Mouse (Mus musculus) embryonic facial prominence, embryonic 15.5 days (tissue): ENCODE data around the gene Csf3. TPM values are rescaled to one million over a fixed set of nuclear protein-coding genes. Genes with fewer than 3 reads are reported as not detected.
A peak's percentile ranks its signal among the peaks of the same experiment; 100 is the strongest.
"Not testable (repeated sequence)": the region's sequence is repeated elsewhere in the genome, so short reads cannot be mapped to it uniquely, and the experiment has no call there.

Experiments
- ATAC-seq: fragments of 200-750 bp; cut with Nextera tagmentation; 2 replicates; pipeline ENCODE4 v1.8.0; 2017; ENCODE audit warnings: low read depth, moderate TSS enrichment; ENCODE audit not compliant: insufficient number of reproducible peaks, low FRiP score, low TSS enrichment
- H3K27ac ChIP-seq: fragments of 300-500 bp; sonication (generic); replicated peaks from 2 replicates; pipeline ENCODE4 v1.5.1; 2015; ENCODE audit warnings: mild to moderate bottlenecking, inconsistent platforms
- H3K27me3 ChIP-seq: fragments of 300-500 bp; sonication (generic); 2 replicates; pipeline ENCODE4 v1.6.1; 2015; ENCODE audit warnings: inconsistent platforms
- H3K36me3 ChIP-seq: fragments of 300-500 bp; sonication (generic); 2 replicates; pipeline ENCODE4 v1.6.1; 2015; ENCODE audit warnings: mild to moderate bottlenecking, inconsistent platforms
- H3K4me1 ChIP-seq: fragments of 300-500 bp; sonication (generic); 2 replicates; pipeline ENCODE4 v1.6.1; 2015; ENCODE audit warnings: inconsistent platforms
- H3K4me2 ChIP-seq: fragments of 300-500 bp; sonication (generic); replicated peaks from 2 replicates; pipeline ENCODE4 v1.6.1; 2015; ENCODE audit warnings: mild to moderate bottlenecking, inconsistent platforms
- H3K4me3 ChIP-seq: fragments of 300-500 bp; sonication (generic); replicated peaks from 2 replicates; pipeline ENCODE4 v1.5.1; 2015; ENCODE audit warnings: mild to moderate bottlenecking, inconsistent platforms
- H3K9ac ChIP-seq: fragments of 300-500 bp; sonication (generic); 2 replicates; pipeline ENCODE4 v1.6.1; 2015; ENCODE audit warnings: inconsistent platforms
- H3K9me3 ChIP-seq: fragments of 300-500 bp; sonication (generic); replicated peaks from 2 replicates; pipeline ENCODE4 v1.6.1; 2016; ENCODE audit warnings: inconsistent platforms
- WGBS: fragments of 180-500 bp; shearing (Covaris S2); methylation state at CpG from one replicate; pipeline ENCODE4 v1.1.7; 2015; 5-methylcytosine and 5-hydroxymethylcytosine counted together
- polyA plus RNA-seq: library from polyadenylated mRNA; unstranded; fragments of >200 nt; fragmentation: Nextera tagmentation; extraction: Ambion mirVana; gene quantifications from 2 replicates; pipeline ENCODE4 v1.2.1, GENCODE M21; 2015

Gene Csf3
- polyA plus RNA-seq, 1 experiment from 2014 or later = 0.31 TPM

- 78% methylated on average over 3 of the region's 3 CpGs for WGBS
- no peak overlapping the region for H3K4me3 ChIP-seq
- no peaks in the 10 kb centered on the region for H3K9me3 ChIP-seq
- peaks cover 20% of the 10 kb centered on the region for H3K4me1 ChIP-seq
- H3K9ac ChIP-seq = no peak overlapping the region
- H3K36me3 ChIP-seq = no peaks in the 10 kb centered on the region
- H3K27me3 ChIP-seq = no peaks in the 10 kb centered on the region
- H3K4me2 ChIP-seq = no peak overlapping the region
- H3K27ac ChIP-seq = no peak overlapping the region
- no peak for ATAC-seq
These were observed 33.0 kb downstream of the Csf3 start for GRCm38 (mm10) chr11:98734020-98734419.

GRCm38 (mm10) chr11:98735111-98735510, 34.0 kb downstream of the Csf3 start:
- H3K27me3 ChIP-seq = no peaks in the 10 kb centered on the region
- no peak overlapping the region for H3K4me3 ChIP-seq
- no peak overlapping the region for H3K4me2 ChIP-seq
- H3K9ac ChIP-seq = no peak overlapping the region
- H3K27ac ChIP-seq = no peak overlapping the region
- ATAC-seq = no peak
- H3K4me1 ChIP-seq = peaks cover 18% of the 10 kb centered on the region
- H3K36me3 ChIP-seq = no peaks in the 10 kb centered on the region
- no peaks in the 10 kb centered on the region for H3K9me3 ChIP-seq
- WGBS = 88% methylated on average over 4 of the region's 4 CpGs

- H3K27ac ChIP-seq = no peak overlapping the region
- H3K9me3 ChIP-seq = no peaks in the 10 kb centered on the region
- WGBS = 76% methylated on average over 1 of the region's 1 CpGs
- no peak overlapping the region for H3K4me2 ChIP-seq
- H3K36me3 ChIP-seq = no peaks in the 10 kb centered on the region
- no peaks in the 10 kb centered on the region for H3K27me3 ChIP-seq
- no peak overlapping the region for H3K9ac ChIP-seq
- peaks cover 20% of the 10 kb centered on the region for H3K4me1 ChIP-seq
- H3K4me3 ChIP-seq = no peak overlapping the region
- no peak for ATAC-seq
These were observed 35.1 kb downstream of the Csf3 start for GRCm38 (mm10) chr11:98736176-98736575.

DNA sequence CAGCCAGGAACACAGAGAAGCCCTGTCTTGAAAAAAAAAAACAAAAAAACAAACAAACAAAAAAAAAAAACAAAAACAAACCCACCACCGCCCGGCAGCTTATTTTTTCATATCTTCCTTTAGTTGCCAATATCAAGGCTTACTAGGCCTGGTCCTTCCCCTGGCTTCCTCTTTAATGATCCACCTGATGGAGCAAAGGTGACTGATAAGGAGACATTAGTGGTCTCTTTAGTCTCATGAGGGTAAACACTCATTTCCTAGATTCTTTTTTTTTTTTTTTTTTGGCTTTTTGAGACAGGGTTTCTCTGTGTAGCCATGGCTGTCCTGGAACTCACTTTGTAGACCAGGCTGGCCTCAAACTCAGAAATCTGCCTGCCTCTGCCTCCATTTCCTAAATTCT, 36.2 kb downstream of the Csf3 start:
- not testable (repeated sequence) for H3K27ac ChIP-seq, H3K9ac ChIP-seq, H3K9me3 ChIP-seq, H3K36me3 ChIP-seq, ATAC-seq, H3K4me2 ChIP-seq, H3K4me3 ChIP-seq, H3K27me3 ChIP-seq
- H3K4me1 ChIP-seq = peaks cover 19% of the 10 kb centered on the region
- 91% methylated on average over 2 of the region's 2 CpGs for WGBS

DNA sequence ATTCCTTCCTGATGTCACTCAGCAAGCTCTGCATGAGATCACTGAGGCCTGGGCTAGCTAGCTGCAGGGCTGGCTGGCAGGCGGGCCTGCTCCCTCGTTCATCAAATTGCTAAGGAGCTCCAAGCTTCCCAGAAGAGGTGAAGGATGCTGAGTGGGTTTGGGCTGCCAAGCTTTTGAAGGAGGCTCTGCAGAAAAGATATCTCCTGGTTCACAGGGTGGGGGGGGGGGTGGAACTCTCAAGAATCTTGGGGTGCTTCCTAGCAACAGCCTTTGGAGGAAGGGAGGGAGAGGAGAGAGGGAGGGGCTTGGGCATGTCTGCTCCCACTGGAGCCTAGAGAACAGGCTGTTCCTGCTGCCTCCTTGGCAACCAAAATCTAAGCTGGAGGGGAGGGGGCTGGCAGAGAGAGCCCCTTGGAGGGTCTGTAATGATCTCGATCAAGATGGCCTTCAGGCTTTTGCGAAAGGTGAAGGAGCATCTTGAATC, 37.4 kb downstream of the Csf3 start:
- Histone ChIP-seq H3K27me3 (no peaks in the 10 kb centered on the region), H3K9me3 (no peaks in the 10 kb centered on the region), H3K9ac (no peak overlapping the region), H3K4me2 (no peak overlapping the region), H3K4me3 (no peak overlapping the region), H3K36me3 (no peaks in the 10 kb centered on the region), H3K4me1 (peaks cover 28% of the 10 kb centered on the region), H3K27ac (0 out of 2 replicates have a peak overlapping the region, but pooled peaks have one; percentile 1)
- WGBS = 42% methylated on average over 4 of the region's 4 CpGs
- ATAC-seq = no peak

DNA sequence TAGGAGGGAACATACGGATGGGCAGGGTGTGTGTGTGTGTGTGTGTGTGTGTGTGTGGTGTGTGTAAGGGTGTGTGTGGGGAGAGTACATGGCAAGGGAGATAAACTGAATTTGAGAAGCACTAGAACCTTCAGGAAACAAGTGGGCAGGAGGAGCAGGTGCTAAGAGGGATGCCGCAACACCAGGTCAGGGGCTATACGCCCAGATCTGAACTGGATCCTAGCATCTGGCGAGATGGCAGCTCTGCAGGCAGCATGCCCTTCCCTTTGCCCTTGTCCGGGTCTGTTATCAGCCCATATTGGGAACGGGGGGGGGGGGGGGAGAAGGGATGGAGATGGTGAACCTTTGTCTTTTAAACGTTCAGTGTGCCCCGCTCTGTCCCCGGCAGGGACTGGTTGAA, 37.9 kb downstream of the Csf3 start:
- ATAC-seq = no peak
- no peaks in the 10 kb centered on the region for H3K9me3 ChIP-seq
- H3K4me3 ChIP-seq = no peak overlapping the region
- peaks cover 32% of the 10 kb centered on the region for H3K4me1 ChIP-seq
- 82% methylated on average over 8 of the region's 9 CpGs for WGBS
- H3K36me3 ChIP-seq = no peaks in the 10 kb centered on the region
- no peak overlapping the region for H3K4me2 ChIP-seq
- no peak overlapping the region for H3K27ac ChIP-seq
- no peaks in the 10 kb centered on the region for H3K27me3 ChIP-seq
- H3K9ac ChIP-seq = no peak overlapping the region

DNA sequence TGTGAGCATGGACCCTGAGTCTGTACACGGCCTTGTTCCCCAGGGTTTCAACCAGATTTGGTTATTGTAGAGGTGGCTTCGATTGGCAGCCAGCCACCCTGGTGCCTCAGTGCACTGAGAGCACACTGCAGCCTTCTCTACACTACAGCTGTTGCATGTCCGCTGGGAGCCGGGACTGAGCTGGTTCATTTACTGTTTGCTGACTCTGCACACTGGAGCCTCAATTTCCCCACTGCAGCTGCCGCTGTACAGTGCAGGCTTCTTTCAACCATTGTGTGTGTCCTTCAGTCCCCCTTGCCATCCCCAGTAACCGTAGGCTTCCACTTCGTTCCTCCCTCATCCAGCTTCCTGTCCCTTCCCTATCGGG, 38.9 kb downstream of the Csf3 start:
- Histone ChIP-seq H3K4me1 (peaks cover 43% of the 10 kb centered on the region), H3K27ac (peak overlapping the region; percentile 93), H3K36me3 (no peaks in the 10 kb centered on the region), H3K4me2 (peak overlapping the region; percentile 87), H3K4me3 (peak overlapping the region; percentile 69), H3K9me3 (no peaks in the 10 kb centered on the region), H3K9ac (no peak overlapping the region), H3K27me3 (no peaks in the 10 kb centered on the region)
- no peak for ATAC-seq
- 8% methylated on average over 8 of the region's 8 CpGs for WGBS

- peak within 1 kb of the TSS; percentile 88 for H3K9ac ChIP-seq
- peak; percentile 53; the same call in 1 of the 2 replicates for ATAC-seq
- WGBS = under 1% methylated on average over 22 of the region's 22 CpGs
These were observed 39.5 kb downstream of the Csf3 start, which contains the start of gene Thra for GRCm38 (mm10) chr11:98740393-98741050. TSS of gene Thra (plus strand) at chr11:98740638.

GRCm38 (mm10) chr11:98741051-98741620, 40.1 kb downstream of the Csf3 start:
- Histone ChIP-seq H3K36me3 (no peaks in the 10 kb centered on the region), H3K9me3 (no peaks in the 10 kb centered on the region), H3K27me3 (no peaks in the 10 kb centered on the region), H3K4me3 (peak overlapping the region; percentile 69), H3K9ac (peak overlapping the region; percentile 88), H3K27ac (peak overlapping the region; percentile 93), H3K4me1 (peaks cover 54% of the 10 kb centered on the region), H3K4me2 (peak overlapping the region; percentile 87)
- ATAC-seq = no peak
- WGBS = under 1% methylated on average over 17 of the region's 17 CpGs

More at GRCm38 (mm10) chr11:98740393-98741050, 39.5 kb downstream of the Csf3 start, which contains the start of gene Thra:
- H3K27me3 ChIP-seq = no peaks in the 10 kb centered on the region
- no peaks in the 10 kb centered on the region for H3K36me3 ChIP-seq
- peak within 1 kb of the TSS; percentile 69 for H3K4me3 ChIP-seq
- H3K4me1 ChIP-seq = peaks cover 48% of the 10 kb centered on the region
- peak within 1 kb of the TSS; percentile 87 for H3K4me2 ChIP-seq
- H3K27ac ChIP-seq = peak within 1 kb of the TSS; percentile 93
- H3K9me3 ChIP-seq = no peaks in the 10 kb centered on the region

DNA sequence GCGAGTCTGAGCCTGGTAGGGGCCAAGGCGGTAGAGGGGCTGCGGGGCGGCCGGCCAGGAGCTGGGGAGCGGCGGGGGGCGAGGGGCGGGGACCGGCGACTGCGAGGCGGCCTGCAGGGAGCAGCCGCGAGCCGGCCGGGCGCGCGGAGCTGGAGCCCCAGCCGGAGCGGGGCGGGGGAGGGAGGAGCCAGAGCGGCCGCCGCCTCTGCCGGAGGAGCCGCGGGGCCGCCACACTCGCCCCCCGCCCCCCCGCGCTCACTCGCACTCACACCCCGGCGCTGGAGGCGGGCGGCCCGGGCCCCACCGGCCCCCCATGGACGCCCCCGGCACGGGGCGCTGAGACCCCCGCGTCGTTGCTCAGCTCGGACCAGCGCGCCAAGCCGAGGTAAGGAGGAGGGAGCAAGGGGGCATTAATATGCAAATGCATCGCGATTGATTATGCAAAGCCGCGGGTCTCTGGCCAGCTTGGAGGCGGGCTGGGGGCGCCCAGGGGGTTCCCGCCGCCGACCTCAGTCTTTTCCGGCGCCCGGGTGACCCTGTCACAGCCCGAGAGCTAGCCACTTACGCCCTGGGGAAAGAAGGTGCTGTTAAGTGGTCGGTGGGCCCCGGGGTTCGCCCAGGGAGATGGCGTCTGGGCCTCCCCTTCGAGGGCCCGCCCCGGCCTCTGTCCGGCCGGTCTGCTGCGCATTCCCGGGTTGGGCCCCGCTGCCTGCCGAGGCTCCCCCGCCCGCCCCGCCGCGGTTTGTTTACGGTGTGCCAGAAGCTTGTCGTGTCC, 40.7 kb downstream of the Csf3 start:
- peak overlapping the region; percentile 88 for H3K9ac ChIP-seq
- H3K36me3 ChIP-seq = no peaks in the 10 kb centered on the region
- peak overlapping the region; percentile 93 for H3K27ac ChIP-seq
- no peaks in the 10 kb centered on the region for H3K27me3 ChIP-seq
- WGBS = under 1% methylated on average over 72 of the region's 86 CpGs
- H3K4me2 ChIP-seq = peak overlapping the region; percentile 87
- ATAC-seq = peak; percentile 83
- H3K4me3 ChIP-seq = peak overlapping the region; percentile 69
- peaks cover 60% of the 10 kb centered on the region for H3K4me1 ChIP-seq
- H3K9me3 ChIP-seq = no peaks in the 10 kb centered on the region
